Mouse (Mus musculus) left cerebral cortex, adult 6 months (tissue): ENCODE measurements around the gene Pdcd1. TPM values are rescaled to one million over a fixed set of nuclear protein-coding genes. Genes with fewer than 3 reads are reported as not detected.

Experiments
- long read RNA-seq, 2 experiments: library from polyadenylated mRNA; unstranded; transcript quantifications; one replicate each; pipeline ENCODE4 v2.0.0; 2019 to 2020
- polyA plus RNA-seq: library from polyadenylated mRNA; unstranded; fragments of <200 nt; fragmentation: Nextera tagmentation; gene quantifications from 2 replicates; pipeline ENCODE4 v1.2.3, GENCODE M21; 2021

The Pdcd1 gene
- 0.16 TPM in 1 of 2 replicates, not detected in the other for polyA plus RNA-seq
- long read RNA-seq, experiment 1, result 0 reads
- long read RNA-seq, experiment 2, partial matches to known transcripts, result 0 of 1 reads
- long read RNA-seq, experiment 2, other reads (novel, unspliced or antisense), result 0 of 1 reads

DNA sequence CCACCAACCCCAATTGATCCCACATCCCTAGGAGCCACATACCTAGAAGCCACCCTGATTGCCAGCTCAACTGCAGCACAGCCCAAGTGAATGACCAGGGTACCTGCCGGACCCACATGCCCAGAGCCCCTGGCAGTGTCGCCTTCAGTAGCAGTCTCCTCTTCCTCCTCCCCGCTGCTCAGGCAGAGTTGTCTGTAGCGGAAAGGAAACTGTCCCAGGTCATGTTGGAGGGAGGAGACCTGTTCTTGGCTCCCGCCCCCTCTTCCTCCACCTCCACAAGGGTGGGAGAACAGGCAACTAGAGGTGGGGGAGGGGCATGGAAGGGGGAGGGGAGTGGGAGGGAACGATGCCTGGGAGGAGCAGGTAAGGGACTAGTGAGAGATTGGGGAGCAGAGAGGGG is at the start of gene Pdcd1:
Gene Pdcd1, minus strand, starts transcription at position 181 of the 400 bp plus-strand sequence.

GRCm38 (mm10) chr1:94020151-94020550 is 32.2 kb downstream of the Pdcd1 start, which contains the start of gene Neu4:
TSS of gene Neu4 (plus strand) at chr1:94020451.

DNA sequence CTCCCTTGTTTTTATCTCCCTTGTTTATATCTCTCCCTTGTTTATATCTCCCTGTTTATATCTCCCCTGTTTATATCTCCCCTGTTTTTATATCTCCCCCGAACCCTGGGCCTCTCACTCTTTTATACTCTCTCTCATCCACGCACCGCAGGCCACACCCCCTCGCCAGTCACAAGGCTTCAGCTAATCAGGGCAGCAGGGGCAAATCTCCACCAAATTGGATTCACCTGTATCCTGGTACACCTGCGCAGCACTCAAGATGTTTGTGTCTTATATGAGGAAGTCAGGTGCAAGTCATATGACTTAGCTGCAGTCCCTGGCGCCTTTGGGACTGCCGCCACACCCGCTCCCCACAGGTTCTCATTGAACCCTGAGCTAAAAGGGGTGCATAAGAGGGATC is 62.1 kb downstream of the Pdcd1 start, which contains the start of gene Gal3st2c:
Gene Gal3st2c, plus strand, starts transcription at position 301 of the 400 bp plus-strand sequence.

Other genes with a start within 250 kb of the Pdcd1 start
- 5.3 and 7.7 TPM in 2 replicates for gene Ing5, start 248.6 kb downstream of the Pdcd1 start, polyA plus RNA-seq
- gene D2hgdh, start 227.6 kb downstream of the Pdcd1 start, polyA plus RNA-seq, result 5.6 and 6.2 TPM in 2 replicates
- 0.06 TPM in 1 of 2 replicates, not detected in the other for gene Gal3st2, start 191.2 kb downstream of the Pdcd1 start, polyA plus RNA-seq
- gene Gal3st2b, start 134.2 kb downstream of the Pdcd1 start, polyA plus RNA-seq, result not detected in 2 replicates
- not detected in 2 replicates for gene Gal3st2c, start 62.0 kb downstream of the Pdcd1 start, polyA plus RNA-seq
- 3.5 and 4.6 TPM in 2 replicates for gene Neu4, start 32.1 kb downstream of the Pdcd1 start, polyA plus RNA-seq